Mouse (Mus musculus): ENCODE data around the gene Lrp8.
A peak's percentile ranks its signal among the peaks of the same experiment; 100 is the strongest.

The Lrp8 gene

GRCm38 (mm10) chr4:107802185-107802449, at the start of gene Lrp8:
Lrp8 (plus strand) TSS chr4:107802261.
- peak; percentile 83 for DNase-seq

GRCm38 (mm10) chr4:107756222-107756621, 45.8 kb upstream of the Lrp8 start:
- DNase-seq, result no peak

GRCm38 (mm10) chr4:107757487-107758470, 44.3 kb upstream of the Lrp8 start:
- DNase-seq, result no peak

GRCm38 (mm10) chr4:107758938-107759337, 43.1 kb upstream of the Lrp8 start:
- no peak for DNase-seq

GRCm38 (mm10) chr4:107763001-107763400, 39.1 kb upstream of the Lrp8 start:
- DNase-seq, result no peak

GRCm38 (mm10) chr4:107763598-107763997, 38.5 kb upstream of the Lrp8 start:
- DNase-seq, result no peak

- DNase-seq, result no peak
Observed at GRCm38 (mm10) chr4:107765196-107765813, 36.8 kb upstream of the Lrp8 start.

- no peak for DNase-seq
Observed at GRCm38 (mm10) chr4:107766182-107766581, 35.9 kb upstream of the Lrp8 start.

GRCm38 (mm10) chr4:107772122-107772825, 29.8 kb upstream of the Lrp8 start:
- no peak for DNase-seq

- DNase-seq, result no peak
Observed at GRCm38 (mm10) chr4:107774868-107775267, 27.2 kb upstream of the Lrp8 start.

- DNase-seq, result no peak
Observed at GRCm38 (mm10) chr4:107775672-107776071, 26.4 kb upstream of the Lrp8 start.

- no peak for DNase-seq
Observed at GRCm38 (mm10) chr4:107776990-107777673, 24.9 kb upstream of the Lrp8 start.

GRCm38 (mm10) chr4:107783541-107783940, 18.5 kb upstream of the Lrp8 start:
- DNase-seq, result no peak

GRCm38 (mm10) chr4:107788841-107789240, 13.2 kb upstream of the Lrp8 start:
- no peak for DNase-seq

GRCm38 (mm10) chr4:107800801-107801200, 1.3 kb upstream of the Lrp8 start:
- no peak for DNase-seq

- no peak for DNase-seq
Observed at GRCm38 (mm10) chr4:107801366-107802184, 486 bp upstream of the Lrp8 start.

- DNase-seq, result peak; percentile 22
Observed at GRCm38 (mm10) chr4:107802450-107803331, 630 bp downstream of the Lrp8 start.

GRCm38 (mm10) chr4:107803351-107804106, 1.5 kb downstream of the Lrp8 start:
- peak; percentile 71 for DNase-seq

GRCm38 (mm10) chr4:107805491-107805890, 3.4 kb downstream of the Lrp8 start:
- no peak for DNase-seq

GRCm38 (mm10) chr4:107807796-107808195, 5.7 kb downstream of the Lrp8 start:
- no peak for DNase-seq
